Mouse (Mus musculus) cerebral cortex, adult 2 months (tissue): ENCODE data around the gene Gast.

Experiments
- whole genome bisulfite sequencing: fragments of 180-500 bp; shearing (Covaris S2); methylation state at CpG from one replicate; pipeline ENCODE4 v1.1.7; 2018; 5-methylcytosine and 5-hydroxymethylcytosine counted together

Gast gene

DNA sequence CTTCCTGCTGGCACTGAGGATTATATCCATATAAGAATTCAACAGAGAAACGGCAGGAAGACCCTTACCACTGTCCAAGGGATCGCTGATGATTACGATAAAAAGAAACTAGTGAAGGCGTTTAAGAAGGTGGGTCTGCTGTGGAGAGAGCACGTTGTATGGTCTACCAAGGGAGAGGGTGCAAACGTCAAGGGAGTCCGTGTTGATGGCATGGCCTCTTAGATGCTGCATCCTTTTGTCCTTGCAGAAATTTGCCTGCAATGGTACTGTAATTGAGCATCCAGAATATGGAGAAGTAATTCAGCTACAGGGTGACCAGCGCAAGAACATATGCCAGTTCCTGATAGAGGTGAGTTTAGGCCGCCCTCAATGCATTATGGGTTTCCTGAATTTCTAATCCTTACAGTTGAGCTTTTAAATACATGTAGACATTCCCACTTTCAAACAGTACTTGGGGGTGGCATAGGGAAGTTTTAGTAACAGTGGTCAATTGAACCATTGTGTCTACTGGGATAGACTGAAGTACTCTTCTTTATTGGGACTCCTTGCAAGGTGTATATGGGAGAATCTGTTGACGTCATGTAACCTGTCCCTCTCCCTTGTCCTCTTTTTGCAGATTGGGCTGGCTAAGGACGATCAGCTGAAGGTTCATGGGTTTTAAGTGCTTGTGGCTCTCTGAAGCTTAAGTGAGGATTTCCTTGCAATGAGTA lies 13.4 kb upstream of the Gast start:
- WGBS = 10% methylated on average over 11 of the region's 11 CpGs

- 44% methylated on average over 7 of the region's 7 CpGs for WGBS
Observed at GRCm38 (mm10) chr11:100321479-100322305, 12.5 kb upstream of the Gast start.

DNA sequence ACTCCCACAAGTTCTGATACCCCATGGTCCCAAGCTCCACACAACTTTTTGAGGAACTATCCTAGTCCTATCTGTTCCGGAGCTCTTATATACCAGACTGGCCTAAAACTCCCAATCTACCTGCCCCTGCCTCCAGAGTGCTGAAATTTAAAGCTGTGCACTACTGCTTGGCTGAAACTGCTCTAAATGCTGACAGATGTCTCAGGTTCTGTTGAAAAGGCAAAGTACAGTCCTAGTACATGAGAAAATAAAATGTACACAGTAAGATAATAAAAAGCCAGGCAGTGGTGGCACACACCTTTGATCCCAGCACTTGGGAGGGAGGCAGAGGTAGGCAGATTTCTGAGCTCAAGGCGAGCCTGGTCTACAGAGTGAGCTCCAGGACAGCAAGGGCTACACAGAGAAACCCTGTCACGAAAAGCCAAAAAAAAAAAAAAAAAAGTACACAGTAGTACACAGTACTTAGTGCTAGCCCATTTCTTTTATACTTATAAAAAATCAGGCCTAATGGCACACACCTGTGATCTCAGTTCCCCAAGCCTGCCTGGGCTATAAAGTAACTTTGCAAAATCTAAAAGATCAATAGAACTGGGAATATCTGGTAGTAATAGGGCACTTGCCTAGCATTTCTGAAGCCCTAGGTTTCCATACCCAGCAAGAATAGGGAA lies 11.5 kb upstream of the Gast start:
- 61% methylated on average over 3 of the region's 3 CpGs for WGBS

DNA sequence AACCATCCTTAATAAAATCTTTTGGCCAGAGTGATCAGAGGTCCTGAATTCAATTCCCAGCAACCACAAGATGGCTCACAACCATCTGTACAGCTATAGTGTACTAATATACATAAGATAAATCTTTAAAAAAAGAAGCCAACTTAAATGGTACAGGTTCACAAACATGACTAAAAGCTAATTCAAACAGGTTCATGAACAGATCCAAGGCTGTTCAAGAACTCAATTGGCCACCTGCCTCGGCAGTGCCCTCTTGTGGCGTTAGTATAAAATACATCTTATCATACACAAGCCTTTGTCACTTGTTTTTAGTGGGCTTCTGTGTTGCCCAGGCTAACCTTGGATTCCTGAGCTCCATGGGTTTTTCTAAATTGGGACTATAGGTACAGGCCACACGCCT lies 10.6 kb upstream of the Gast start:
- 24% methylated on average over 3 of the region's 3 CpGs for WGBS

- WGBS = 77% methylated on average over 11 of the region's 11 CpGs
Observed at GRCm38 (mm10) chr11:100325062-100325629, 9.1 kb upstream of the Gast start.

DNA sequence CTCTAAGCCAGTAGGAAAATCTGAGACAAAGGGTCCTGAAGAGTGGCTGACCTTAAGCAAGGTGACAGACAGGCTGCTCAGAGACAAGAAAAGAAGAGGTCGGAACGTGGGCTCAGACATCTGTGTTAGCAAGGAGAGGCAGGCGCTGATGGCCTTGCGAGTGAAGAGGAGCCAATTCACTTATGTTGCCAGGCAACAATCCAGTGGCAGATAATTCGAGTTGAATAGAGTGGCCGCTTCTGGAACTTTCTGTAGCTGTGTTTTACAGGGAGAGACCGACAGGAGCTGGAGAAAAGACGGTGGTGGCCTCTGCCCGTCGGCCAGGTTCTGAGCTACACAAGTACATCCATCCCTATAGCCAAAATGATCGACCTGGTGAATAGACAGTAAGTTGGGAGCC lies 6.9 kb upstream of the Gast start:
- 52% methylated on average over 11 of the region's 11 CpGs for WGBS

- 79% methylated on average over 6 of the region's 6 CpGs for WGBS
Observed at GRCm38 (mm10) chr11:100327761-100328160, 6.4 kb upstream of the Gast start.

GRCm38 (mm10) chr11:100330235-100330634 lies 4.0 kb upstream of the Gast start:
- WGBS = 34% methylated on average over 16 of the region's 16 CpGs

- WGBS = 65% methylated on average over 8 of the region's 8 CpGs
Observed at GRCm38 (mm10) chr11:100330816-100331375, 3.3 kb upstream of the Gast start.

GRCm38 (mm10) chr11:100332766-100333515 lies 1.3 kb upstream of the Gast start:
- WGBS = 34% methylated on average over 9 of the region's 9 CpGs

DNA sequence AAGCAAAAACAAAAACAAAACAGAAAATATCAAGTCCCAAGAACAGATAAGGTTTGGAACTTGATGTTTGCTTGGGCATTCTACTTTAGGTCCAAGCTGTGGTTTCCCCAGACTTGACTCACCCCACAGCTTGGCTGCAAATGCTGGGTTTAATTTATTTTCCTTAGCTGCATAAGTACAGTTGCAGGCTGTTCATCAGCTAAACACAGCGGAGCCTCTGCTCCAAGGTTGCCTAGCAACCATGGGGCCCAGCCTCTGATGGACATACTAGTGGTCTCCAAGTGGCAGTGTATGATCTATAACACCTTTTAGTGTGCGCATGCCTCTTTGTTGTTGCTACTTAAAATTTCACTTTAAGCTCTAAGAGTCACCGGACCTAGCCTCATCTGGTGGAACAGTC lies 1.5 kb downstream of the Gast start:
- 48% methylated on average over 3 of the region's 3 CpGs for WGBS

- 88% methylated on average over 10 of the region's 10 CpGs for WGBS
Observed at GRCm38 (mm10) chr11:100344269-100344668, 10.1 kb downstream of the Gast start.

GRCm38 (mm10) chr11:100352076-100352857 lies 18.1 kb downstream of the Gast start:
- WGBS = 24% methylated on average over 10 of the region's 10 CpGs

DNA sequence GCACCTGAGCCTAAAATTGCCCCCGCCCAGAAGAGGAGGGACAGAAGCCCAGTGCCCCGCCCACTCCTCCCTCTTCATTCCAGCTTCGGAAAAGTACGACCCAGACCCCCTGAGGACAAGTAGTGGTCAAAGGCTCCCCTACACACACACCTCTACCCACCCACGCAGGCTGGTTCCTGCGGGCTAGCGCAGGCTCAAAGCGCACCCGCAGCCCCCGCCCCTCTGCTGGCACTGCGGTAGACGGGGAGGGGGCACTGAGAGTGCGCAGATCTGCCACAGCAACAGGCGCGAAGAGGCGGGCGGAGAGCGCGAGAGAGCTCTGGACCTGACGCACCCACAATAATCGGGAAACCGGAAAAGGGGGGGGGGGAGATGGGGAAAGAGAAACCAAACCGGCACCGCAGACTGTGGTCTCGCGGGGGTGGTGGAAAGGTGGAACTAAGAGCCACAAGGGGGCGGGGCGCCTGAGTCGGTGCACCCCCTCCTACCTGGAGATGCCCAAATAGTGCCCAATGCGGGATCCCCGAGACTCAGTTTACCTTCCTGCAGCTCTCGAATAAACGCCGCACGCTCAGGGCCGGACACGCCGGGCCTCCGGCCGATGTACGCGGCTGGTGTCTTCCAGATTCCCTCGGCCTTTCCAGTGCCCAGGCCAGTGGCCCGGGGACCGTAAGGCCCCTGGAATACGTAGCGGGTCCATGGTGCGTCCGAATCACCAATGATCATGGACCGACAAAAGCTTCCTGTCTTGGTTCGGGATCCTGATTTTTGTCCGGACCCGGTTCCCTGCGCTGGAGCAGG lies 21.1 kb downstream of the Gast start:
- WGBS = under 1% methylated on average over 54 of the region's 54 CpGs

DNA sequence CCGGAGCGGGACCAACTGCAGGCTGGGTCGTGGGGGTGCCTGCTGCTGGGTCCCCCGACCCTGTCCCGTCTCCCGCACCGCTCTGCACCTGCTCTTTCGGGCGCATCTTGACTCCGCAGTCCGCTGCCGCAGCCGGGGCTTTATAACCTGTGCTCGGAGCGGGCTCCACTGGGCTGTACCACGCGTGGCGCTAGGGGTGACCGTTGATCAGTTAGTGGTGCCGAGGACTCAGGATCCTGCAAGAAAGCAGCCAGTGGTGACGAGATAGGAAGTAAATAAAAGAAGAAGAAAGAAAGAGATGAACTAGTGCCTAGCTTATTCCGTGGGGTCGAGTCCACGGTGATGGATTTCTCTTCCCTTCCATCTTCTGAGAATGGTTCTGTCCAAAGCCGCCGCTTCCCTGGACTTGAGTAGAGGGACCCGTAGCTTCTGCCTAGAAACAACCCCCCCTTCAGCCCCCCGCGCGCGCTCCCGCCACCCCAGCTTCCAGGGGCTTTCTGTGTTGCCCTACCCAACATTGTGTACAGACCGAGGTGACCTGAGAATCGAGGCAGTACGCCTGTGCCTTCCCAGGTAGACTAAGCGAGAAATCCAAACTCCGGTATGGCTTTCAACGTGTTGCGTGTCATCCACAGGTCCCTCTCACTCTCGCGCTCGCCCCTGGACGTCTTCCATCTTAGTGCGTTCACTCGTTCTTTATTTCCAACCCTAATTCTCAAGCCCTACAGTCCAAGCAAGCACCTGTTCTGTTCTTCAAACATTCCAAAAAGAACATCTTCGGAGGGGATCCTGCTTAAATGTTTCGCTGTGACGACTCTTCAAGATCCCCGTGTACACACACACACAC lies 22.0 kb downstream of the Gast start, which contains the start of gene Hap1:
Gene Hap1, minus strand, starts transcription at position 157 of the 847 bp plus-strand sequence.
- WGBS = 2% methylated on average over 49 of the region's 49 CpGs

DNA sequence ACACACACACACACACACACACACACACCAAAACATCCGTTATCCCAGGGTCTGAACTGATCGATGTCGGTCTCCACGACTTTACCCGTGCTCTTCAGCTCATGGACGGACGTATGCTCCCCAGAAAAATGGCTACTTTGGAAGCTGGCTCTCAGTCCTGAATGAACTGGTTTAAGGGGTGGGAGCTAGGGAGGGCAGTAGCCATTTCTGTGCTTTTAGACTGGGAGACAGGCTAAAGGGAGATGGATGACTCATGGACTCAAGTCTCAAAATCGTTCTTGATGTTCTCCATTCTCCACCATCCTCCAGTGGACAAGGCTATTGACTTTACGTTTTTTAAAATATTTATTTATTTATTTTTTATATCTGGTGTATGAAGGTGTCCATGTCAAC lies 22.6 kb downstream of the Gast start:
- 16% methylated on average over 9 of the region's 9 CpGs for WGBS

- 58% methylated on average over 5 of the region's 5 CpGs for WGBS
Observed at GRCm38 (mm10) chr11:100357408-100357807, 23.2 kb downstream of the Gast start.

GRCm38 (mm10) chr11:100360175-100360574 lies 26.0 kb downstream of the Gast start:
- WGBS = 87% methylated on average over 6 of the region's 6 CpGs
